Mouse (Mus musculus) forebrain, postnatal 0 days (tissue): ENCODE measurements around the gene Zc2hc1c. TPM values are rescaled to one million over a fixed set of nuclear protein-coding genes. Genes with fewer than 3 reads are reported as not detected.

Experiments
- ATAC-seq: fragments of 200-750 bp; cut with Nextera tagmentation; 2 replicates; pipeline ENCODE4 v1.8.0; 2017; ENCODE audit warnings: mild to moderate bottlenecking, moderate library complexity
- DNase-seq: peaks from one replicate; pipeline ENCODE4 v3.0.0-alpha.2; 2015
- H3K27ac ChIP-seq: fragments of 300-500 bp; sonication (generic); 2 replicates; pipeline ENCODE4 v1.5.1; 2014; ENCODE audit warnings: low read depth, mild to moderate bottlenecking, antibody characterized with exemption, low read length, moderate library complexity, mixed read lengths
- H3K27me3 ChIP-seq: fragments of 300-500 bp; sonication (generic); 2 replicates; pipeline ENCODE4 v1.6.1; 2014; ENCODE audit warnings: mild to moderate bottlenecking, low read length, mixed read lengths; ENCODE audit not compliant: insufficient read depth
- H3K36me3 ChIP-seq: fragments of 300-500 bp; sonication (generic); 2 replicates; pipeline ENCODE4 v1.6.1; 2014; ENCODE audit warnings: mild to moderate bottlenecking, moderate library complexity; ENCODE audit not compliant: insufficient read depth
- H3K4me1 ChIP-seq: fragments of 300-500 bp; sonication (generic); 2 replicates; pipeline ENCODE4 v1.6.1; 2014; ENCODE audit warnings: antibody characterized with exemption; ENCODE audit not compliant: insufficient read depth
- H3K4me2 ChIP-seq: fragments of 300-500 bp; sonication (generic); 2 replicates; pipeline ENCODE4 v1.6.1; 2014; ENCODE audit warnings: low read depth, mild to moderate bottlenecking, moderate library complexity
- H3K4me3 ChIP-seq: fragments of 300-500 bp; sonication (generic); 2 replicates; pipeline ENCODE4 v1.5.1; 2014; ENCODE audit warnings: low read depth, low read length, mixed read lengths
- H3K9ac ChIP-seq: fragments of 300-500 bp; sonication (generic); 2 replicates; pipeline ENCODE4 v1.6.1; 2014; ENCODE audit warnings: mild to moderate bottlenecking
- H3K9me3 ChIP-seq: fragments of 300-500 bp; sonication (generic); 2 replicates; pipeline ENCODE4 v1.6.1; 2016; ENCODE audit warnings: low read length
- CTCF ChIP-seq: sonication (generic); IDR thresholded peaks from 2 replicates; pipeline ENCODE4 v1.5.1; 2016; ENCODE audit warnings: antibody characterized with exemption, control low read depth, low read depth
- WGBS: fragments of 180-500 bp; shearing (Covaris S2); extraction: QIAGEN DNeasy Blood & Tissue Kit; methylation state at CpG from one replicate; pipeline ENCODE4 v1.1.7; 2014; 5-methylcytosine and 5-hydroxymethylcytosine counted together
- polyA plus RNA-seq: library from polyadenylated mRNA; unstranded; fragments of >200 nt; fragmentation: Nextera tagmentation; extraction: Ambion mirVana; gene quantifications from 2 replicates; pipeline ENCODE4 v1.2.1, GENCODE M21; 2015
- total RNA-seq: library from RNA; depleted of rRNA; stranded (reverse); fragments of >200 nt; gene quantifications from 2 replicates; pipeline ENCODE4 v1.2.3, GENCODE M21; 2014; rRNA removed

Zc2hc1c gene
- total RNA-seq (0.69 and 1.3 TPM in 2 replicates), polyA plus RNA-seq (0.75 and 1.1 TPM in 2 replicates)

DNA sequence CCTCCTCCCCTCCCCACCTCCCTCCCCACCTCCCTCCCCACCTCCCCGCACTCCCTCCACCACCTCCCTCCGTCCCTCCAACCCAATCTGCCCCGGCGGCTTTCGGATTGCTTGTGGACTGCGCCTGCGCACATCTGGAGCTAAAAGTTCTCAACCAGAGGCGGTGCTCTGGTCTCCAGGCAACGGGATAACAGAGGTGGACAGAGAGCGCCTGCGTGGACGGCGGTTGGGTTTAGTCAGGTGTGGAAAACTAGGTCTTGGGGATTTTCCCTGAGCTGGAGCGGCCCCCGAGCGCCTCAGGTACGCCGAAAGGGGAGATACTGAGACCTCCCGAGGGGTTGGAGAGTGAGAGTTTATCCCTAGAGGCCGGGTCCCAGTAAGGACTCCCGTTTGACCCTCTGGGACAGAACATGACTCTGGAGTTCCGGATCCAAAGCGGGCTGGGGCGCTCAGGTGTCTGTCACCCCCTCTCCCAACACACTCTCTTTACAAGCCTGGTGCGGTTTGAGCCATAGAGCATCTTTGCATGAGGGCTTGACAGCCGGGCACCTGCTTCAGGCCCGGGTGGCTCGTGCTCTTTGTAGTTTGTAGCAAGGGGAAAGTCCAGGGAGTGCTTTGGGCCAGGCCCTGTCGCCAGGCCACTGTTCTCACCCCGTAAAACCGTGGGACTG is at the start of gene Zc2hc1c:
Gene Zc2hc1c (plus strand): TSS at position 106 of the 671 bp plus-strand sequence.
- DNase-seq: peak; percentile 81
- Histone ChIP-seq H3K9ac (peak within 1 kb of the TSS; percentile 39), H3K4me3 (peak within 1 kb of the TSS; percentile 44), H3K4me2 (peak within 1 kb of the TSS; percentile 74), H3K9me3 (no peaks in the 10 kb centered on the region), H3K36me3 (no peaks in the 10 kb centered on the region), H3K27me3 (no peaks in the 10 kb centered on the region), H3K27ac (peak within 1 kb of the TSS; percentile 29; the same call in 1 of the 2 replicates), H3K4me1 (0 out of 2 replicates have a peak, but pooled peaks cover 5% of the 10 kb centered on the region)
- ATAC-seq: peak; percentile 93
- 5% methylated on average over 30 of the region's 31 CpGs for WGBS
- no peak for TF ChIP-seq CTCF

GRCm38 (mm10) chr12:85252083-85252482 is 36.3 kb upstream of the Zc2hc1c start:
- no peak overlapping the region for H3K4me2 ChIP-seq
- no peak overlapping the region for H3K4me3 ChIP-seq
- WGBS: 91% methylated on average over 3 of the region's 3 CpGs
- H3K9ac ChIP-seq: no peak overlapping the region
- no peak overlapping the region for H3K27ac ChIP-seq
- no peaks in the 10 kb centered on the region for H3K9me3 ChIP-seq
- H3K27me3 ChIP-seq: no peaks in the 10 kb centered on the region
- H3K36me3 ChIP-seq: peaks cover 11% of the 10 kb centered on the region
- no peaks in the 10 kb centered on the region for H3K4me1 ChIP-seq
- TF ChIP-seq CTCF: no peak
- ATAC-seq (no peak), DNase-seq (no peak)

DNA sequence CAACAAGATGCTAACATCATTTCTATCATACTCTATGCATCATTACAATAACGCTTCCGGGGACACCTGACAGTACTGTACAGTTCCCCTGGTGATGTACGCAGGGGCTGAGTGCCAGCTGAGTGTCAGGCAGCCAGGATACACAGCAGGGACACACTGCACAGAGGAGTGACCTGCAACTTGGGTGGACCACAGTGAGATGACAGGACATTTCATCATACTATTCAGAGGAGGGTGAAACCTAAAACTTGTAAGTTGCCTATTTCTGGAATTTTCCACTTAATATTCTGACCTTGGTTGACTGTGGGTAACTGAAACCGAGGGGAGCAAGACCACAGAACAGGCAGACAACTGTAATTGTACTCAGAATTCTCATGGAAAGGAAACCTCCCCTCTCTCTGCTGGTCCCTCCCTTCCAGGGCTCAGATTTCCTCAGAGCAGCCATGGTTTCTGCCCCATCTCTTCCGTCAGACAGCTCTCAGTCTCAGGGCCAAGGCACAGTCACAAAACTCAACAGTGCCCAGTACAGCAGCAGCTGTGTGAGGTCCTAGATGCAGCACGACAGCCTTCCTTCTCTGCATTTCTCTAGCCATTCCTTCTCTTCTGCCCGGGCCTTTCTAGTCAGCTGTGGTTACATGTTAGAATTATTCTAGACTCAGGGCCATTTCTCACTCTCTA is 32.2 kb upstream of the Zc2hc1c start:
- no peak overlapping the region for H3K9ac ChIP-seq
- H3K9me3 ChIP-seq: no peaks in the 10 kb centered on the region
- H3K27me3 ChIP-seq: no peaks in the 10 kb centered on the region
- no peak overlapping the region for H3K4me3 ChIP-seq
- H3K4me2 ChIP-seq: no peak overlapping the region
- DNase-seq (no peak), ATAC-seq (no peak)
- H3K27ac ChIP-seq: no peak overlapping the region
- WGBS: 83% methylated on average over 7 of the region's 7 CpGs
- H3K4me1 ChIP-seq: no peaks in the 10 kb centered on the region
- no peak for TF ChIP-seq CTCF
- H3K36me3 ChIP-seq: peaks cover 9% of the 10 kb centered on the region; the same call in 1 of the 2 replicates

GRCm38 (mm10) chr12:85257008-85257639 is 31.3 kb upstream of the Zc2hc1c start:
- DNase-seq: no peak
- Histone ChIP-seq H3K27me3 (no peaks in the 10 kb centered on the region), H3K36me3 (peaks cover 9% of the 10 kb centered on the region; the same call in 1 of the 2 replicates), H3K4me2 (no peak overlapping the region), H3K4me1 (no peaks in the 10 kb centered on the region), H3K9me3 (no peaks in the 10 kb centered on the region), H3K9ac (no peak overlapping the region), H3K27ac (no peak overlapping the region), H3K4me3 (no peak overlapping the region)
- WGBS: 85% methylated on average over 7 of the region's 7 CpGs
- no peak for TF ChIP-seq CTCF
- no peak for ATAC-seq

GRCm38 (mm10) chr12:85262489-85262888 is 25.9 kb upstream of the Zc2hc1c start:
- WGBS: 54% methylated on average over 10 of the region's 10 CpGs
- no peak overlapping the region for H3K9ac ChIP-seq
- no peak overlapping the region for H3K4me3 ChIP-seq
- DNase-seq: no peak
- no peak overlapping the region for H3K27ac ChIP-seq
- no peaks in the 10 kb centered on the region for H3K27me3 ChIP-seq
- no peak; the same call in 1 of the 2 replicates for ATAC-seq
- no peak for TF ChIP-seq CTCF
- peaks cover 9% of the 10 kb centered on the region; the same call in 1 of the 2 replicates for H3K36me3 ChIP-seq
- no peaks in the 10 kb centered on the region for H3K4me1 ChIP-seq
- no peaks in the 10 kb centered on the region for H3K9me3 ChIP-seq
- no peak overlapping the region for H3K4me2 ChIP-seq

GRCm38 (mm10) chr12:85263190-85263589 is 25.2 kb upstream of the Zc2hc1c start:
- H3K9ac ChIP-seq: no peak overlapping the region
- H3K9me3 ChIP-seq: no peaks in the 10 kb centered on the region
- no peak overlapping the region for H3K4me2 ChIP-seq
- no peak for TF ChIP-seq CTCF
- no peak for DNase-seq
- no peak overlapping the region for H3K4me3 ChIP-seq
- no peaks in the 10 kb centered on the region for H3K27me3 ChIP-seq
- H3K36me3 ChIP-seq: peaks cover 12% of the 10 kb centered on the region; the same call in 1 of the 2 replicates
- H3K4me1 ChIP-seq: no peaks in the 10 kb centered on the region
- ATAC-seq: no peak
- H3K27ac ChIP-seq: no peak overlapping the region
- 79% methylated on average over 5 of the region's 5 CpGs for WGBS

GRCm38 (mm10) chr12:85264531-85264930 is 23.9 kb upstream of the Zc2hc1c start:
- Histone ChIP-seq H3K36me3 (peaks cover 6% of the 10 kb centered on the region; the same call in 1 of the 2 replicates), H3K27me3 (no peaks in the 10 kb centered on the region), H3K9ac (no peak overlapping the region), H3K4me3 (no peak overlapping the region), H3K27ac (no peak overlapping the region), H3K4me1 (no peaks in the 10 kb centered on the region), H3K4me2 (no peak overlapping the region), H3K9me3 (no peaks in the 10 kb centered on the region)
- ATAC-seq: no peak
- peak; percentile 30 for DNase-seq
- TF ChIP-seq CTCF: no peak
- WGBS: 70% methylated on average over 8 of the region's 8 CpGs
